Mouse (Mus musculus) neural tube, embryonic 12.5 days (tissue): ENCODE results near the gene Cetn3. TPM values are rescaled to one million over a fixed set of nuclear protein-coding genes. Genes with fewer than 3 reads are reported as not detected.

Experiments
- ATAC-seq: fragments of 200-750 bp; cut with Nextera tagmentation; 2 replicates; pipeline ENCODE4 v1.8.0; 2017; ENCODE audit warnings: low read depth, mild to moderate bottlenecking, moderate TSS enrichment, moderate library complexity; ENCODE audit not compliant: low FRiP score
- H3K27ac ChIP-seq: fragments of 300-500 bp; sonication (generic); 2 replicates; pipeline ENCODE4 v1.5.1; 2016
- H3K27me3 ChIP-seq: fragments of 300-500 bp; sonication (generic); replicated peaks from 2 replicates; pipeline ENCODE4 v1.6.1; 2016; ENCODE audit warnings: mild to moderate bottlenecking
- H3K36me3 ChIP-seq: fragments of 300-500 bp; sonication (generic); 2 replicates; pipeline ENCODE4 v1.6.1; 2016; ENCODE audit warnings: mild to moderate bottlenecking
- H3K4me1 ChIP-seq: fragments of 300-500 bp; sonication (generic); 2 replicates; pipeline ENCODE4 v1.6.1; 2016
- H3K4me2 ChIP-seq: fragments of 300-500 bp; sonication (generic); replicated peaks from 2 replicates; pipeline ENCODE4 v1.6.1; 2016; ENCODE audit warnings: mild to moderate bottlenecking
- H3K4me3 ChIP-seq: fragments of 300-500 bp; sonication (generic); 2 replicates; pipeline ENCODE4 v1.5.1; 2016
- H3K9ac ChIP-seq: fragments of 300-500 bp; sonication (generic); 2 replicates; pipeline ENCODE4 v1.6.1; 2016; ENCODE audit warnings: mild to moderate bottlenecking
- H3K9me3 ChIP-seq: fragments of 300-500 bp; sonication (generic); 2 replicates; pipeline ENCODE4 v1.6.1; 2016; ENCODE audit warnings: mild to moderate bottlenecking
- WGBS: fragments of 180-500 bp; shearing (Covaris S2); methylation state at CpG from one replicate; pipeline ENCODE4 v1.1.7; 2016; 5-methylcytosine and 5-hydroxymethylcytosine counted together
- polyA plus RNA-seq: library from polyadenylated mRNA; unstranded; fragments of >200 nt; fragmentation: Nextera tagmentation; extraction: Ambion mirVana; gene quantifications from 2 replicates; pipeline ENCODE4 v1.2.1, GENCODE M21; 2016

The Cetn3 gene
- polyA plus RNA-seq = 226 and 269 TPM in 2 replicates

DNA sequence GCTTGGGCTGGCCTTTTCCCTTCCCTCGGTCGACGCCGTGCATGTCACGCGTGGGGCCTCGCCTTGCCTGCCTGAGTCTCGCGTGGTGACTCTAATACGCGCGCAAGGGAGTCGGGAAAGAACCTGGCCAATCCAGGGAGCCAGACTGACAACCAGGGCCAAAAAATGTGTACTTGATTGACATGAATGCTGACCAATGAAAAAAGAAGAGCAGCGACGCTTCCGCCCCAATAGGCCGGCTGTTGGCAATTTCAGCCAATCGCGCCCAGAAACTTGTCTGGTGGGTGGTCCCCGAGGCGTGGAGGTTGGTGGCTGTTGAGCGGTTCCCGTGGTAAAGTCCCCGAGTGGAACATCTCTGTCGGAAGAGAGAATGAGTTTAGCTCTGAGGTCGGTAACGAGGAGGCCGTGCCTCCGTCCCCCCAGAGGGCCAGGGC lies at the start of gene Cetn3:
Gene Cetn3 (plus strand): TSS at position 107 of the 434 bp plus-strand sequence.
- H3K4me3 ChIP-seq = peak within 1 kb of the TSS; percentile 68
- peaks cover 7% of the 10 kb centered on the region; the same call in 1 of the 2 replicates for H3K36me3 ChIP-seq
- H3K27ac ChIP-seq = peak within 1 kb of the TSS; percentile 96
- peaks cover 15% of the 10 kb centered on the region for H3K4me1 ChIP-seq
- peak within 1 kb of the TSS; percentile 77 for H3K9ac ChIP-seq
- no peaks in the 10 kb centered on the region for H3K27me3 ChIP-seq
- peak within 1 kb of the TSS; percentile 72 for H3K4me2 ChIP-seq
- WGBS = under 1% methylated on average over 29 of the region's 29 CpGs
- no peaks in the 10 kb centered on the region for H3K9me3 ChIP-seq
- peak; percentile 94 for ATAC-seq

DNA sequence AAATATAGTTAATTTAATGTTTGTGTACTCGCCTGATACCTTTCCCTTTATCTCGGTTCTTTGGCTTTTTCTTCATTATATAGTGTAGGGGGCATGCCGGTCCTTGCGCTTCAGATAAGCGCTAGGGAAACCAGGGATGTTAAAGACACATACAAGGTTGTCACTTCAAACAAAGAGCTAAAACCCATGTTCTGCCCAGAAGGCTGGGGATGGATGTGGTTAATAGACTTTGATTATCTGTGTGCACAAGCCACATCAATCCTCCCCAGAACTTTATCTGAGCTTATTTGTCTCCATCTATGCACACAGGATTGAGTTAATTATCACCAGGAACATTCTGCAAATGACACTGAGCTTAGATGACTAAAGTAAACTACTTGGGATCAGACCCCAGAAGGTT lies 46.3 kb upstream of the Cetn3 start:
- Histone ChIP-seq H3K27ac (no peak overlapping the region), H3K36me3 (no peaks in the 10 kb centered on the region), H3K4me3 (no peak overlapping the region), H3K4me2 (no peak overlapping the region), H3K9ac (no peak overlapping the region), H3K4me1 (no peaks in the 10 kb centered on the region), H3K9me3 (no peaks in the 10 kb centered on the region), H3K27me3 (no peaks in the 10 kb centered on the region)
- no peak for ATAC-seq
- WGBS = 93% methylated on average over 5 of the region's 5 CpGs

DNA sequence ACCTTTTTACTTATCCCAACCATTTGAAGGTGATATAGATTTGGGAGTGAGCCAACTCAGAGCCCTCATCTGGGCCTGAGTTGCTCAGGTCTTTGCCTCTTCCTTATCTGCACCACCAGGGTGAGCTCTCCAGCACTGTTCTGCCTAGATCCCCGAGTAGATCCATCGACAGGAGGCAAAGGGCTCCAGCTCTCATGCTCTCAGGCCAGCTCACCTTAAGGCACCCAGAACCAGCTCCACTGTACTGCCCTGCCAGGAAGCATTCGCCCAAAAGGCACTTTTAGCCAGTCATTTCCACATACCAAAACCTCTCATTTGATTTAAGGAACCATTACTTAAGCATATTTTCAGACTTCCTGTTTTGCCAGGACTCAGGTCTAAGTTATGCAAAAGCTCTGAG lies 42.0 kb upstream of the Cetn3 start:
- no peak overlapping the region for H3K27ac ChIP-seq
- no peak overlapping the region for H3K9ac ChIP-seq
- no peaks in the 10 kb centered on the region for H3K36me3 ChIP-seq
- ATAC-seq = no peak
- H3K9me3 ChIP-seq = no peaks in the 10 kb centered on the region
- 58% methylated on average over 3 of the region's 3 CpGs for WGBS
- no peaks in the 10 kb centered on the region for H3K27me3 ChIP-seq
- no peak overlapping the region for H3K4me2 ChIP-seq
- no peak overlapping the region for H3K4me3 ChIP-seq
- H3K4me1 ChIP-seq = no peaks in the 10 kb centered on the region

DNA sequence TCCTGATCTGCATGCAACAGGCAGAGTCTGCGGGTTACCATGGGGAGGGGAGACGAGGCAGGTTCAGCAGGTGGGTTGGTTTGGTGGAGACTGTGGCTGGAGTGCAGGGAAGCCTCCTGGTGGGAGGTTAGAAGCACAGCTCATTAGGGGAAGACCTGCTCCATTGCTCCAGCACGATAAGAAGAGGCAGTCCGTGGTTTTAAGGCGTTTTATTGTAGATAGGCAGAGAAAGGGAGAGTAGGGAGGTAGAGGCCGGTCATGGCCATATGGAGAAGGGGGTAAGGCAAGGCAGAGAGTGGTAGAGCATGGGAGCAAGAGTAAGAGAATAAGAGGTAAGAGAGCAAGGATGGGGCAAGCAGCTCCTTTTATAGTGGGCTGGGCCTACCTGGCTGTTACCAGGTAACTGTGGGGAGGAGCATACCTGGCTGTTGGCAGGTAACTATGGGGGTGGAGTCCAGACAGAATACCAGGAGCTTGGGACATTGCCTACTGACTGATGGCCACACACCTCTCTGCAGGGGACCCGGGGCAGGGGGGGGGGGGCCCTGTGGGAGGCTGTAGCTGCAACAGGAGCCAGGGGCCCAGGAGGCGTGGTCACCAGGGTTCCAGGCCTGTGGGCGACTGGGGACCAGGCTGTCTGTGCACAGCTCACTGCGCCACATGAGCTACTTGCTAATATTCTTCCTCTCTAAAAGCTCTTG lies 39.3 kb upstream of the Cetn3 start:
- no peak overlapping the region for H3K27ac ChIP-seq
- no peaks in the 10 kb centered on the region for H3K36me3 ChIP-seq
- no peaks in the 10 kb centered on the region for H3K9me3 ChIP-seq
- no peaks in the 10 kb centered on the region for H3K27me3 ChIP-seq
- WGBS = 55% methylated on average over 10 of the region's 10 CpGs
- no peaks in the 10 kb centered on the region for H3K4me1 ChIP-seq
- ATAC-seq = no peak
- no peak overlapping the region for H3K9ac ChIP-seq
- no peak overlapping the region for H3K4me3 ChIP-seq
- H3K4me2 ChIP-seq = no peak overlapping the region

DNA sequence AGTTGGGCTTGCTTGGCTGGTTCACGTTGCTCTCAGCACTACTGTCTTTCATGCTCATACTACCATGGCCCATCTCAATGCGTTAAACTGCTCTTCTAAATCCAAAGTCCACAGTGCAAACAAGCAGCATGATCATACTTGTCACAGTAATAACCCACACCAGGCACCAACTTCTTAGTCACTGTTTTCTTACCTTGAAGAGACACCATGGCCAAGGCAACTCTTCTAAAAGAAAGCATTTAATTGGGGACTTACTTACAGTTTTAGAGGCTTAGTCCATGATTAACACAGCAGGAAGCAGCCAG lies 38.8 kb upstream of the Cetn3 start:
- Histone ChIP-seq H3K27ac (no peak overlapping the region), H3K4me2 (no peak overlapping the region), H3K4me3 (no peak overlapping the region), H3K9me3 (no peaks in the 10 kb centered on the region), H3K36me3 (no peaks in the 10 kb centered on the region), H3K27me3 (no peaks in the 10 kb centered on the region), H3K9ac (no peak overlapping the region), H3K4me1 (no peaks in the 10 kb centered on the region)
- WGBS = 44% methylated on average over 2 of the region's 2 CpGs
- no peak for ATAC-seq

DNA sequence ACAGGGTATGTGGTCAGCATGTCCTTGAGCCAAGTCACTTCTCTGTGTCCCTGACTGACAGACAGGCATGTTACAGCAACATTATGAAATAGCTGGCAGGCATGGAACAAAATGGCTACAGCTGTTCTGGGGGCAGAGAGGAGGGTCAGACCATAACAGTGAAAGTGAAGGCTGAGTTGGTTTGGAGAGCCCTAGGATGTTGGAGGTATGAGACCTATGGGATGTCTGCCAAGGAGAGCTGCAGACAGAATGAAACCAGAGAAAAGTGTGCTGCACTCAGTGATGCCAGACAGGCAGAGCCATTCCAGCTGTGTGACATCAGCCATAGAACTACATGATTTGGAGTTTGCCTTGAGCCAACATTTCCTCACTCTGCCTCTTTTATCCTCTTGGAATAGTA lies 28.0 kb upstream of the Cetn3 start:
- Histone ChIP-seq H3K9me3 (no peaks in the 10 kb centered on the region), H3K4me2 (no peak overlapping the region), H3K4me1 (no peaks in the 10 kb centered on the region), H3K27me3 (no peaks in the 10 kb centered on the region), H3K9ac (no peak overlapping the region), H3K36me3 (no peaks in the 10 kb centered on the region), H3K27ac (no peak overlapping the region), H3K4me3 (no peak overlapping the region)
- no peak for ATAC-seq

DNA sequence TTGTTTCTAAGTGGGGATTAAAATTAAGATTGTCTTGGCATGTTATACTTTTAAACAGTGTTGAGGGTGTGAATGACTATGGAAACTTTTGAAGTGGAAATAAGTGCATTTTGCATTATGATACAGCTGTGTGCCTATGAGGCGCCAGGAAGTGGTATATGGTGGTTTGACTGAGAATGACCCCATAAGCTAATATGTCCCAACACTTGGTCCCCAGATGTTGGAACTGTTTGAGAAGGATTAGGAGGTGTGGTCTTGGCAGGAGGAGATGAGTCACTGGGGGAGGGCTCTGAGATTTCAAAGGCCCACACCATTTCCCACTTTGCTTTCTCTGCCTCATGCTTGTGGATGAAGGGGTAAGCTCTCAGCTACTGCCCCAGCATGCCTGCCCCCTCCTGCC lies 27.6 kb upstream of the Cetn3 start:
- H3K4me2 ChIP-seq = no peak overlapping the region
- H3K36me3 ChIP-seq = no peaks in the 10 kb centered on the region
- H3K27me3 ChIP-seq = no peaks in the 10 kb centered on the region
- no peak overlapping the region for H3K4me3 ChIP-seq
- WGBS = 94% methylated on average over 1 of the region's 1 CpGs
- no peaks in the 10 kb centered on the region for H3K4me1 ChIP-seq
- no peak overlapping the region for H3K9ac ChIP-seq
- no peaks in the 10 kb centered on the region for H3K9me3 ChIP-seq
- no peak for ATAC-seq
- no peak overlapping the region for H3K27ac ChIP-seq

DNA sequence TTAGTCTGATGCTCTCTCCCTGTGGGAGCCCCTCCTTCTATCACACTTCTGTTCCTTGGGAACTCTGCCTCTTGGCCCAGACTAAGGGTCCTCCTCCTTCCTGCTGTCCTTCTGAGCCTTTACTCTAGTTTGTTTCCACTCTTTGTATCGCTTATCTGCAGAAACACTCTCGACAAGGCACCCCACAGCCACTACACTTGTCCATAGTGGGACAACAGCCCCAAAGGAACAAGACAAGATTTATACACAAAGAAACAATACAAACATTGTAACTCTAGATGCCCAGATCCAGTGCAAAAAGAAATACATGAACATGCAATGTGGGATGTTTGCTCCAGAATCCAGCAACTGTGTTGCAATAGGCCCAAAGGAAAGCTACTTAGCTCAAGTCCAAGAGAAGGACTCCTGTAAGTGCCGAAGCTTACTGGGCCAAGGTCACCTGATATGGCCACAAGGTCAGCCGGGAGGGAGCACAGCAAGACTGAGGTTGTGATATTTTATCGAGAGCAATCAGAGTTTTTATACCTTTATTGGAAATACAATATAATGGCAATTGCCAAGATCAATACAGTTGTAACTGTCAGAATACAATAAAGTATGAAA lies 25.7 kb upstream of the Cetn3 start:
- Histone ChIP-seq H3K36me3 (no peaks in the 10 kb centered on the region), H3K4me1 (no peaks in the 10 kb centered on the region), H3K27me3 (no peaks in the 10 kb centered on the region), H3K9me3 (no peaks in the 10 kb centered on the region), H3K4me3 (no peak overlapping the region), H3K4me2 (no peak overlapping the region), H3K9ac (no peak overlapping the region), H3K27ac (no peak overlapping the region)
- 83% methylated on average over 5 of the region's 5 CpGs for WGBS
- no peak for ATAC-seq

DNA sequence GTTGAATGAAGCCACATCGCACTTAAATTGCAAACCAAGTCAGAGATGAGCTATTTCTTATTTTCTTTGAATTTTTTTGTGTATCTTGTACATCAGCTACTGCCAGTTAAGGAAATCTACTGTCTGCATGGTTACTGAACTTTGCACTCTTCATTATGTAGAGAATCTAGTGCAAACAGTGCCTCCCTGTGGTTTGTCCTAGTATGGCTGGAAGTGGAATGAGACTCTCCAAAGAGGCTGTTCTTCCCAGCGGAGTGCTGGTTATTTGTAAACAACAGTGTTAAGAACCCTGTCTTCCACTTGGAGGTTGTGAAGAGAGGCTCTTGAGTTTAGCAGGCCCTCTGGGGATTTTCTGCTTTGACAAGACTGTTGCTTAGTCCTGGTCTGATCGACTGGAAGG lies 22.5 kb upstream of the Cetn3 start:
- no peak overlapping the region for H3K27ac ChIP-seq
- H3K36me3 ChIP-seq = no peaks in the 10 kb centered on the region
- H3K9me3 ChIP-seq = no peaks in the 10 kb centered on the region
- no peaks in the 10 kb centered on the region for H3K27me3 ChIP-seq
- no peak overlapping the region for H3K4me3 ChIP-seq
- H3K9ac ChIP-seq = no peak overlapping the region
- H3K4me1 ChIP-seq = no peaks in the 10 kb centered on the region
- H3K4me2 ChIP-seq = no peak overlapping the region
- ATAC-seq = peak; percentile 55
- 30% methylated on average over 3 of the region's 3 CpGs for WGBS

DNA sequence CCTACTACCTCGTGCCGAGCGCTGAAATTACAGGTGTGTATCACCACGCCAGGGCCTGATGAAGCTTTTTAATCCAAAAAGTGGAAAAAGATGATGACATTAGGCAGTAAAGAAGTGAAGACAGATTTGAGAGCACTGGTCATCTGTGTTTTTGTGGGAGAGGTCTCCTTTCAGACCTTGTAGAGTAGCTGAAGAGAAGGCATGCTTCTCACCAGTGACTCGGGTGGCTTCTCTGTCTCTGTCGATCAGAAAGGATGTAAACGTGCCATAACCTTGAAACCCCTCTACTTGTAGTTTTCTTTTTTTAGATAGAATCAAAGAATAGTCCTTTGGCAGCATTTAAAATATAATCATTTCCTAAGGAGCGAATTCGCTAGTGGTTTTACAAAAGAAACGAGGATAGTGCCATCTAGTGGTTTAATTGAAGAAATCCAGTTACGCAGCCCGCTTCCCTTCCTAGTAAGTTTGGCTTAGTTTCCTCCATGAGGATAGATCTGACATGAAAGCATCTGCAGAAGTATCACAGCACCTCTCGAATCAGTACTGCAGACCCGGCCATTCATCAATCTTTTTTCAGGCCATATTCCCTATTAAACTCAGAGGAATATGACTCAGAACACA lies 21.2 kb upstream of the Cetn3 start:
- ATAC-seq = no peak
- Histone ChIP-seq H3K27ac (no peak overlapping the region), H3K4me2 (no peak overlapping the region), H3K9ac (no peak overlapping the region), H3K9me3 (no peaks in the 10 kb centered on the region), H3K36me3 (no peaks in the 10 kb centered on the region), H3K4me1 (no peaks in the 10 kb centered on the region), H3K27me3 (no peaks in the 10 kb centered on the region), H3K4me3 (no peak overlapping the region)
- WGBS = 31% methylated on average over 14 of the region's 14 CpGs

DNA sequence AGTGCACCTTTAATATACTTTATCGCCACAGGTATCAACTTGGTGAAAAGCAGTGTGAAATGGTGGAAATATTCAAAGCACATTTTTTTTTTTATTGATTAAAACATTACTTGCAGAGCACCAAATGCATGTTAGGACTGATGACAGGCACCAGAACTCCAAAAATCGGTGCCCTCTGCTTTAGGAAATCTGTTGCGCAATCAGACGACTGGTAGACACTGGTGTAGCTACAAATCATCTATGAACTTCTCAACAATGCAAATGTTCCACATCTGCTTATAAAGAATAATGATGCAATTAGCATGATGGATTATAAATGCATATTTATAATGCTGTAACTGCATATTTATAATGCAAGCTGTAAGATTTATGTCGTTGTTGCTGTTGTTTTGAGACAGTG lies 18.7 kb upstream of the Cetn3 start:
- Histone ChIP-seq H3K9ac (no peak overlapping the region), H3K27ac (no peak overlapping the region), H3K4me3 (no peak overlapping the region), H3K4me1 (no peaks in the 10 kb centered on the region), H3K4me2 (no peak overlapping the region), H3K27me3 (no peaks in the 10 kb centered on the region), H3K36me3 (no peaks in the 10 kb centered on the region), H3K9me3 (no peaks in the 10 kb centered on the region)
- ATAC-seq = no peak
- WGBS = 85% methylated on average over 5 of the region's 5 CpGs

DNA sequence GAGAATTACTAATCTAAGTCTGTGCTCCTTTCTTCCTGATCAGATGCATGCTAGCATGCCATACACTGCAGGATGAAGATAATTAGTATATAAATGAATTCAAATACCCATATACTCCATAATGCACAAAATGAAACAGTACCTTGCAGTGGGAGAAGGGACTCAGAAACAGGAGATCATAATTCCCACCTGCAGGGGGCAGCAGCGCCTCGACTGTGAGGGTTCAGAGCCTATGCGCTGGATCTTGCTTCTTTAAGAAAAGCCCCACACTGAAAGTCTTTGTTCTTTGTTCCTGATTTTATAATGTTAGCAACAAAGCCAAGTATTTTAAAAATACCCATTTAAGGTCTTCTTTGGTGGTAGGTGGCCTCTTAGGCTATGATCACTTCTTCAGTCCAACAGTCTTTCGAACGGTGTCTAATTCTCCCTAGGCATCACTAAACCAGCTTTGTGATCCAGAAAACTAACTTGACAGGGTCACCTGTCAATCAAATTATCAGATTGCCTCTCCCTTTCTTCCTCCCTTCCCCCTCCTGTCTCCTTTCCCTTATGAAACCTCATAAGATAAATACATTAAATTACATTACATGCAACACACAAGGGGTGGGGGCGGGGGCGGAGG lies 15.7 kb upstream of the Cetn3 start:
- no peak overlapping the region for H3K9ac ChIP-seq
- H3K27me3 ChIP-seq = no peaks in the 10 kb centered on the region
- peak; percentile 70 for ATAC-seq
- H3K4me2 ChIP-seq = no peak overlapping the region
- no peaks in the 10 kb centered on the region for H3K9me3 ChIP-seq
- no peak overlapping the region for H3K4me3 ChIP-seq
- WGBS = 84% methylated on average over 7 of the region's 7 CpGs
- no peaks in the 10 kb centered on the region for H3K36me3 ChIP-seq
- no peak overlapping the region for H3K27ac ChIP-seq
- H3K4me1 ChIP-seq = no peaks in the 10 kb centered on the region
